Mouse (Mus musculus) 3T3-L1 (cell line): ENCODE measurements around the gene Wwox.

Experiments used
- DNase-seq: peaks from one replicate; pipeline ENCODE4 v3.0.0-alpha.2; 2015; ENCODE audit warnings: low read depth, low spot score

Gene Wwox

GRCm38 (mm10) chr8:114958437-114959107, 519.1 kb downstream of the Wwox start:
- no peak for DNase-seq

DNA sequence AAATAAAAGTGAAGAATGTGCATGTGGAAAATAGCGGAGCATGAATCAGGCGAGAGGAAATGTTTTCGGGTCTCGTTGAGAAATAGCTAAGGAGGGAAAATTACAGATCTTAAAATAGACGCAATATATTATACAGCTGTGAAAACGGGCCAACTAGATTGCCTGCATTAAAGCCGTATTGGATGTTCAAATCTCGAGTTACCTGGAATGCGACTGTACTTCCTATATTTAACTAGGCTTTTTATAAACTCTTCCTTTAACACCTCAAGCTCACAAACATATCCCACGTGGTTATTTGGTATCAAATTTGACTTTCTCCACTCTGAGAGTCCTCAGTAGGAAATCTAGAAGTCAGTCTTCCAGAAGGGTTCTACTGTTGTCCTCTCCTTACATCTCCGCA, 520.0 kb downstream of the Wwox start:
- DNase-seq = no peak

DNA sequence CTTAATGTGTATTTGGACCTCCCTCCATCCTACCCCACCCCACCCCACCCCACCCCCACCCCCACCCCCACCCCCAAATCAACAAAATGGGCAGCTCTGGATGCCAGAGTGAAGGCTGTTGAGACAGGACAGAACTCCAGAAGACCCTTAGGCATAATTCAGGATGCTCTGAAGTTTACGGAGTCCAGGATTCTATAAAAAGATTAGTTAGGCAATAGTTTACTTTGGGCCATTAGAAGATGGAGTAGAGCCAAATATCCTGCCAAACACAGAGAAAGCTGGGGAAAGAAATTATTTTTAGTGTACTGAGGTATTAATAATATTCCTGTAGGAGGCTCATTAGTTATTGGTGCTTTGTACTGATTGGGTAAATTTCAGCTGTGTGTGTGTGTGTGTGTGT, 523.0 kb downstream of the Wwox start:
- DNase-seq = no peak

- peak; percentile 5 for DNase-seq
These were observed 523.8 kb downstream of the Wwox start for GRCm38 (mm10) chr8:114963282-114963681.

- DNase-seq = no peak
These were observed 524.8 kb downstream of the Wwox start for GRCm38 (mm10) chr8:114964206-114964605.

DNA sequence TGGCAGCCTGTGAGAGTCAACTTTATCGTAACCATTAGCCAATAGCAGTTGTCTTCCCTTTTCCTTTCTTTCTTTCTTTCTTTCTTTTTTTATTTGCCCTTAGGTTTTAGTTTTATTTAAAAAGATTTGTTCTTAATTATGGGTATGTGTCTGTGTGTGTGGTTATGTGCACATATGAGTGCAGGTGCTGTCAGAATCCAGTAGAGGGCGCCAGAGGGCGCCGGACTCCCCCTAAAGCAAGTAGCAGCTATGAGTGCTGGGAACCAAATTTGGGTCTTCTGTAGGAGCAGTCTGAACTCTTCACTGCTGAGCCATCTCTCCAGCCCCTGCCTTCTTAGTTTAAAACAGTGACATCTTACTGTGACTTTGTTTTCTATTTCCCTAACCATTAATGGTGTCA, 529.4 kb downstream of the Wwox start:
- DNase-seq = no peak

DNA sequence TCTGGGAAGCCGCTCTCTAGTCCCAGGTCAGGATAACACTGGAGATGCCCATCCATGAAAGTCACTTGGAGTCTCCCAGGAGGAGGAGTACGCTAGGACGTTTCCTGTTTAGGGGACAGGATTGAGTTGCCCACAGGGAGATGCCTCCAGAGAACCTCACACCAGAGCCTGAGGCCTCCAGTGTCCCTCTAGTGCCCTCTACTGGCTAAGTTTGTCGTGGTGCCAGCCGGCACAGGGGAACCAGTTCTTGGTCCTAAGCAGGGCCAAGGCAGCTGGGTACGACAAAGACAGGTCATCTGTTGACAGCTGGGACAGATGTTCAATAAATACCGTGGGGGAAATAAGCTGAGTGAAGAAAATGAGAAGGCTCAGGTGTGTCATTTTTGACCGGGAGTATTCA, 531.9 kb downstream of the Wwox start:
- peak; percentile 44 for DNase-seq

DNA sequence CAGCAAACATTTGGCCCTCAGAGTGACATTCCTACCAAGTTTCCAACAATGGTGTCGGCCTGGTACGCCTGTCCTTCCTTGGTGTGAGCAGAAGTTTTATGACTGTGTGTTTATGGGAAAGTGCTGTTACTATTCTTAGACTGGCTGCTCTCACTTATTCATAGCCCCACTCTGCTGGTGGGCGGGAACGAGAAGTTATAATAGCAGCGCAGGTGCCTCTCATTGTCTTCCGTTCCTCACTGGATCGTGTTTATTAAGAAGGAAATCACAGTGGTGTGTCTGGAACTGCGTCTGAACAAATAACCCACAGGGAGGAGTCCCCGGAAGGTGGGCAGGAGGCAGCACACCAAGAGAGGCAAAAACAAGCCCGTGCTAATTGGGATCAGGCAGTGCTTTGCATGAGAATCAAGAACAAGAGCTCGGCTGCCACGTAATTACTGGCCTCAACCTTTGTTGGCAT, 533.6 kb downstream of the Wwox start:
- no peak for DNase-seq

GRCm38 (mm10) chr8:114974336-114974950, 535.0 kb downstream of the Wwox start:
- DNase-seq = no peak

- DNase-seq = no peak
These were observed 538.3 kb downstream of the Wwox start for GRCm38 (mm10) chr8:114977746-114978145.

DNA sequence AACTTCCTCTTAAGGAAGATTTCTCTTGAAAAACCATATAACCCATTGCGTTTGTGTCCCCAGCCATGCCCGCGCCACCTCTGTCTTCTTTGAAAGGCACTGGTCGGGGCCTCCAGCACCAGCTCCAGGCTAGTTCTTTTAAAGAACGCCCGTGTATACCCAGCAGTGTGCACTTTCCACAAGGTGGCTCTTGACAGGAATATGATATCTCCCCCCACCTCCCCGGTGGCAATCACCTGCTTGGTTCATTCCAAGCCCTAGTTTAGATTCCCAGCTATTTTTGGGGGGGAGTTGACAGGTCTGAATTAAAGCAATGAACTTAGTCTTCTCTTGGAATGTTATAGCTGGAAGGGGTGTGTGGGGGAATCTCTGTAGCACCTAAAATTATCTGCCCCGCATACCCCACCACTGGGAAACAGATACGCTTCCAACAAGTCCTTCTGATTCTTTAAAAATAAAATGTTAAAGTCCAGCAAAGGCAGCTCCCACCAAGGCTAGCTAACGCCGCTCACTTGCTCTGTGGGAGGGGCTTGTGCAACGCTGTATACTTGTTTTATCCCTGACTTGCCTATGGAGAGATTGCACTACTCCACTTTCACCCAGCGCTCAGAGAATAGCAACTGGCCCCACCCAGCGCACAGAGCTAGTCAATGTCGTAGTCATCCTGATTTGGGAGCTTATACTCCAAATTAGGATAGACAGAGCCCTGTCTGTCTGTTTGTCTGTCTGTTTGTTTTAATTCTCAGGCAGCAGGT, 538.9 kb downstream of the Wwox start:
- DNase-seq = no peak

DNA sequence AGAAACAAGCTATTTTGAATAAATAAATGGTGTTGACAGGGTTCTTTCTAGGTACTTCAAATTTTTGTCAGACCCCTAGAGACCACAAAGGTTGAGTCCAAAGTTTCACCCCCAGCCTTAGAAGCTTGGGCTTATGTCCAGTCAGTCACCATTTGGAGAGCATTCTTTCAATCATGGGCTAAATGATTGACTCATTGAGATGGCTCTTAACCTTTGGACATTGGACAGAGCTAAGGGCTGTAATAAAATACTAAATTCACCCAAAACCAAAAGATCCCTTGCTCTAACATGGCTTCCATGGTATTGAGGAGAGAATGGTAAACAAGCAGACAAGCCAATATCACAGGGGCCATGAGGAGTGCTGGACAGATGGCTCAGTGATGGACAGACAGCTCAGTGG, 540.2 kb downstream of the Wwox start:
- no peak for DNase-seq

DNA sequence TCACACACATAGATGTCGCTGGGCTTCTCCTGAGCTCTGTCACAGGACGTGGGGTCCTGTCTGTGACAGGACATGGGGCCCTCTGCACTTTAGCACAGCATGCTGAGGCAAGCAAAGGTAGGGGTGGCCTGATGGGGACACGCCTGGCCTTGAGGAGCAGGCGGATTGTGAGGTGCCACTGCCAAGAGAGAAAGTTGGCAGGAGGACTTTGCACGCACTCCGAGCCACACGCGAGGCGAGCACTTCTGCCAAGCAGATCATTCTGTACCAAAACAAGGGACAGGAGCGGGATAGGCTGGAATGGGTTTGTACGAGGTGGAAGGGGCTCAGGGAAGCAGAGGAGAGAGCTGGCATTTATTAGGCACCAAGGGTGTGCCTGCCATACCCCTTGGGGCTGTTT, 543.3 kb downstream of the Wwox start:
- DNase-seq = no peak

DNA sequence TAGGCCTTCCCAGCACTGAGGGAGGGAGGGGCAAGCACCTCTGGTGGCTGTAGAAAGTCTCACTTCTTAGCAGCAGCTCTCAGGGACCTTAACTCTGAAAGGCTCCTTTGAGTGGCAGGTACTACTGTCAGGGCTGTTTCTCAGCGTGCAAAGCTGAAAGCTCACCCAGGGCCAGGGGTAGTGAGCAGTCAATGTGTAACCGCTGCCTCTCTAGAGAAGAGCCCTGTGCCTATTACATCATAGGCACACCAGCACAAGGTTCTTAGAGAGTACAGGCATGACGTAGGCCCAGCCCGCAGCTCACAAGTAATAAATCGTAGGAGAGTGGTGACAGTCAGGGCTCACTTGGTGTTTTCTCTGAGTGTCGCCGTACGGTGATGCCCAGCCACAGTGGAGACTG, 545.0 kb downstream of the Wwox start:
- no peak for DNase-seq

DNA sequence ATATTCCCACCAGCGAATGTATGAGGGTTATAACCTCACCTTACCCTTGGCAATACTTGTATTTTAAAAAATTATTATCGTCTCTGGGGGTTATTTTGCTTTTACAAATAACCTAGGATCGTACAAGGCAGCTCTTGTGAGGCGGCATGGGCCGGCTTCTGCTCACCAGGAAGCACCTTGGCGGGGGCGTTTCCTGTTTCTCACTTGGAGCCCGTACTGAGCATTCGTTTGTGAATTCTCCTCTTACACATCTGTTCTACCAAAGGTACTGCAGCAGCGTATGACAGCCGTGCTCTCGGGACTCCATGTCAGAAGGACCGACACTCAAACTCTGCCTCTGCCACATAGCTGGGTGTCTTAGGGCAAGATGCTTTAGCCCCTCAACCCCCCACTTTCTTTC, 546.5 kb downstream of the Wwox start:
- DNase-seq = no peak

DNA sequence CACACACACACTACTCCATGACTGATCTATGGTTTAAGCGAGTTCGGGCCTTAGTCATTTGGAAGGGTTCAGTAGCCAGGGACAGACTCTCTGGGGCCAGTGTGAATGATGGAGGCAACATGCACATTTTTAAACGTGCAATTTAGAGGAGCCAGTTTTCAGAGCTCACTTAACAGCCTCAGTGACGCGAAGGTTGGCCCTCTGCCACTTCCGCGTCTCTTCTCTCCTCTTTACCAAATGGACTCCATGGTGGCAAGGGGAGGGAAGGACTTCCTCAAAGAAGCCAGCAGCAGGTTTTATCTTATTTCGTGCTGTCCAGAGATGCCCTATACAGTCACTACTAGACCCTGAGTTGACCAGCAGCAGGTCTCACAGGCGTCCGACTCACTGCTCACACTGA, 547.5 kb downstream of the Wwox start:
- DNase-seq = no peak

- DNase-seq = no peak
These were observed 551.6 kb downstream of the Wwox start for GRCm38 (mm10) chr8:114990865-114991613.

DNA sequence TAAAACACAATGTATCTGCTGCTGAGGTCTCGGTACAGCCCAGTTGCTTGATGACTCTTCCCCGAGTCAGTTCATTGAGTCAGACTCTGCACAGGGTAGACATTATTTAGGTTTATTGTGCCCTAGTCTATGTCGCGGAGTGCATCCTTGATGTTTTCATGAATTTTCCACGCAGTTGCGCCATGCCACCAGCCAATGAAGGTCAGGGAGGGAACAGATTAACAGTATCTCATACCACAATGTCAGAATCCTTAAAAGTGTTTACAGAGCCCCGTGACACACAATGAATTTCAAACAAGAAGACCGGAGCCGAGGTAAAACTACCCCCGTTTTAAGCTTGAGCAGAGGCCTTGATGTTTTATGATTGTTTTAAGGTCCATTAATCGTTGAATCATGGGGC, 561.3 kb downstream of the Wwox start:
- DNase-seq = no peak

DNA sequence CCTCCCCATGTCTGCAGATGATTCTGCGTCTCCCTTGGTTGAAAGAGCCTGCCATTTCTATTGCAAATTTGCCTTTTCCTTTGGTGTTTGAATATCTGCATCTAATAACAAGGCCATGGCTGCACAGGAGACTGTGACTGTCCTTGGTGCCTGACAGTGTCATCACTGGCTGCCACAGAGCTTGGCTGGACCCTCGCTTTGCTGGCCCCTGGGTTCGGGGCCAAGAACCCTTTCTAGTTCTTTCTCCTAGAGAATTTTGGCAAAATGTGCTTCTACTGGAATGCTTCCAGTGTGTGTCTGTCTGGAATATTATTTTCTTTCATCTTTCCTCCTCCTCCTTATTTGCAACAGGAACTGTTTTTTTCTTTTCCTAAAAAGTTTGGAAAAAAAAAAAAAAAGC, 565.6 kb downstream of the Wwox start:
- DNase-seq = no peak

- no peak for DNase-seq
These were observed 567.1 kb downstream of the Wwox start for GRCm38 (mm10) chr8:115006561-115006960.

- no peak for DNase-seq
These were observed 567.8 kb downstream of the Wwox start for GRCm38 (mm10) chr8:115007280-115007679.
